Mouse (Mus musculus): Measurements from ENCODE around the gene Cx3cr1. TPM values are rescaled to one million over a fixed set of nuclear protein-coding genes. Genes with fewer than 3 reads are reported as not detected.

The Cx3cr1 gene
- polyA plus RNA-seq, 1 experiment from 2014 or later, result 9.3 TPM

- Histone ChIP-seq H3K9me3 (no peaks in the 10 kb centered on the region), H3K27me3 (replicated peaks) (no peaks in the 10 kb centered on the region), H3K9ac (no peak overlapping the region), H3K4me1 (0 out of 2 replicates have a peak, but pooled peaks cover 6% of the 10 kb centered on the region), H3K4me2 (no peak overlapping the region), H3K4me3 (no peak overlapping the region), H3K36me3 (no peaks in the 10 kb centered on the region), H3K27ac (replicated peaks) (no peak overlapping the region)
- ATAC-seq (ENCODE audit: extremely low read depth, insufficient number of reproducible peaks, low FRiP score, low TSS enrichment), result no peak
- 78% methylated on average over 9 of the region's 9 CpGs for WGBS
Observed at GRCm38 (mm10) chr9:119951388-119951787, 118.3 kb downstream of the Cx3cr1 start.

DNA sequence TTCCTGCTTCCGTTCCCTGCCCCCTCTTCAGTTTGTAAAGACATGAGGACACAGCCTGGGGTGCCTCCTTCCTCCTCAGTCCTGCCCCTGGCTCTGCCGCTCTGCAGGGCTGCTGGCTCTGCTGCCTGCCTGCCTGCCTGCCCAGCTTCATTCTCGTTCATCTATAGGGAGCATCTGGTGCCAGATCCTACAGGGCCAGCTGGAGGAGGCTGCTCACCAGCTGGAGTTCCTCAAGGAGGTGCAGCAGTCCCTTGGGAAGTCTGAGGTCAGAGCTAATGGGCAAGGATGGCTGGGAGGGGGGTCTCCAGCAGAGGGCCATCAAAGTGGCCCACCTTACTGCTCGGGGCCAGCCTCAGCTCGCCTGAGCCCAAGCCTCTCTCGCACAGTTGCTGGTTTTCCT, 119.2 kb downstream of the Cx3cr1 start:
- 41% methylated on average over 6 of the region's 6 CpGs for WGBS
- Histone ChIP-seq H3K9me3 (no peaks in the 10 kb centered on the region), H3K4me1 (0 out of 2 replicates have a peak, but pooled peaks cover 6% of the 10 kb centered on the region), H3K36me3 (no peaks in the 10 kb centered on the region), H3K4me3 (no peak overlapping the region), H3K27ac (replicated peaks) (no peak overlapping the region), H3K27me3 (replicated peaks) (no peaks in the 10 kb centered on the region), H3K9ac (no peak overlapping the region), H3K4me2 (no peak overlapping the region)
- no peak for ATAC-seq (ENCODE audit: extremely low read depth, insufficient number of reproducible peaks, low FRiP score, low TSS enrichment)

DNA sequence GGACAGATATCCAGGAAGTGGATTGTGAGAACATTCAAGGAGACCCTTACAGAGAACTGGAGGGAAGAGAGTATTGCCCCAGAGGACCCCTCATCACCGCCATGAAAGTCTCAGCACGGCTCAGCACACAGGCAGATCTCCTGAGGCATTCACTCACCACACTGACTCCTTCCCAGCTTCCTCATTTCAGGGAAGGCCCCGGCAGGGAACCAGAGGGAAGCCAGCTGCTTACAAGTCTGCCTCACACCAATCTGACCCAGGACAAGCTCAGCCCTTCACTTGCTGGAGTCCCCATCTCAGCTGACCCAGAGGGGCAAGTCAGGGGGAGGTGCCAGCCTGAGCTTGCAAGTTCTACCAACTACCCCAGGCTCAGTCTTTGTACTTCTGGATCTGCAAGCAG, 120.9 kb downstream of the Cx3cr1 start:
- 32% methylated on average over 3 of the region's 3 CpGs for WGBS
- ATAC-seq (ENCODE audit: extremely low read depth, insufficient number of reproducible peaks, low FRiP score, low TSS enrichment), result no peak
- Histone ChIP-seq H3K27ac (replicated peaks) (no peak overlapping the region), H3K4me1 (0 out of 2 replicates have a peak, but pooled peaks cover 6% of the 10 kb centered on the region), H3K4me3 (no peak overlapping the region), H3K36me3 (no peaks in the 10 kb centered on the region), H3K27me3 (replicated peaks) (no peaks in the 10 kb centered on the region), H3K4me2 (no peak overlapping the region), H3K9me3 (no peaks in the 10 kb centered on the region), H3K9ac (no peak overlapping the region)

DNA sequence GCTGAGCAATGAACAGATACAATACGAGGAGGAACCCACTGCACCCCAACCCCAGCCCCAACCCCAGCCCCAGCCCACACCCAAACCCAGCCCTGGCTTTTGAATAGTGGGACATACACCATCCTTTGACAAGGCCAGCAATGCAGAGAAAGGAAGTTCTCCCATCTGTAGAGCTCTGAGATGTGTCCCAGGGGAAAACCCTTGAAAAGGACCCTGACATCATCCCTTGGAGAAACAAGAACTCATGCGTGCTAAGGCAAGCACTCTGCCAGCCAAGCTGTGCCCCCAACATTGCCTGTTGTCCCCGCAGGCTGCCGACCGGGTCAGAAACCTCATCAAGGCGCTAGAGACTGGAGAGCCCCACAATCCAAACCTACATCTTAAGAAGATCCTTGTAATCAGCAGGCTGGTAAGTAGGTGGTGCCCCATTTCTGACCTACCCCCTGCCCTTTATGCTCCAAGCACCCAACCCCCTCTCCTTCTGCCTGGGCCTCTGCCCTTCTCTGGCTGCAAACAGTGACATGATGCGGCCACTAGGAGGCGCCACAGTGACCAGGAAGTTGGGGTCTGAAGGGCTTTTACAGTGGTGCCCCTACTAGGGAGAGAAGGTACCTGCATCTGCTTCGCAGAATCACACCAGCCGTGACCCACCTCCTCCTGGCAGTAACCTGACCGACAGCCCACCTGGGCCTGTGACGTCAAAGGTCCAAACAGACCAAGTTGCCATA, 124.3 kb downstream of the Cx3cr1 start:
- Histone ChIP-seq H3K27me3 (replicated peaks) (no peaks in the 10 kb centered on the region), H3K4me3 (no peak overlapping the region), H3K4me1 (0 out of 2 replicates have a peak, but pooled peaks cover under 1% of the 10 kb centered on the region), H3K27ac (replicated peaks) (no peak overlapping the region), H3K36me3 (no peaks in the 10 kb centered on the region), H3K9me3 (no peaks in the 10 kb centered on the region), H3K9ac (no peak overlapping the region), H3K4me2 (no peak overlapping the region)
- no peak for ATAC-seq (ENCODE audit: extremely low read depth, insufficient number of reproducible peaks, low FRiP score, low TSS enrichment)
- 71% methylated on average over 12 of the region's 12 CpGs for WGBS

DNA sequence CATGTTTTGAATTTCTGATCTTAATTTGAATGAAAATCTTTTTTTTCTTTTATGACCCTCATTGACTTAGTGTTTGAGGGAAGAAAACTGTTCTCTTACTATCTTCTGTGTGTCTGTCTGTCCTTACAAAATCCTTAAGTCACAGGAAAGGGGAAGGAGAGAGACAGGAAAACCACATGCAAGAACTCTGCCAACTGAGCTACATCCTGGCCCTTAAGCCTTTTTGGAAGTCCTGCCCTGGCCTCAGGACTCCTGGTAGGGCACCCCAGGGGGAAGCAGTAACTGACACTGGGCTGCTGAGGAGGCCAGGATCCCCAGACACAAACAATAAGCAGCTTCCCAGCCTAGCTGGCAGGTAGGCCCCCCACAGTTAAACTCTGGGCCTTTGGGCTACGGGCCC, 126.4 kb downstream of the Cx3cr1 start:
- WGBS, result 72% methylated on average over 1 of the region's 1 CpGs
- Histone ChIP-seq H3K27me3 (replicated peaks) (no peaks in the 10 kb centered on the region), H3K9me3 (no peaks in the 10 kb centered on the region), H3K4me2 (no peak overlapping the region), H3K9ac (no peak overlapping the region), H3K36me3 (no peaks in the 10 kb centered on the region), H3K4me1 (no peaks in the 10 kb centered on the region), H3K4me3 (no peak overlapping the region), H3K27ac (replicated peaks) (no peak overlapping the region)
- no peak for ATAC-seq (ENCODE audit: extremely low read depth, insufficient number of reproducible peaks, low FRiP score, low TSS enrichment)

DNA sequence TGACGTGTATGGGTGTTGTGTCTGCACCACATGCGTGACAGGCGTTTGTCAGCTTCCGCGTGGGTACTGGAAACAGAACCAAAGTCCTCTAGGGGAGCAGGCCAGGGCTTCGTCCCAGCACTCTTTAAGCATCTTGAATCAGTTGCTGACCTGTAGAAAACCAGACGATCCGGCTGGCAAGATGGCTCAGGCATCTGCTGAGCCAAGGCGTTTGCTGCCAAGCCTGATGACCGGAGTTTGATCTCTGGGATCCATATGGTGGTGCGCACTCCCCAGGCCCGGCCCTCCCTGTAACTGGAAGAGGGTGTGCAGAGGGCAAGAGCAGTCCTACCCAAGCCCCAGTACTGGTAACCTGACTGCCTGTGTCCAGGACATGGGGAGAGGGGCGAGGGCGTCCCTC, 127.8 kb downstream of the Cx3cr1 start:
- Histone ChIP-seq H3K4me2 (no peak overlapping the region), H3K4me3 (no peak overlapping the region), H3K9ac (no peak overlapping the region), H3K36me3 (no peaks in the 10 kb centered on the region), H3K27ac (replicated peaks) (no peak overlapping the region), H3K4me1 (peaks cover 7% of the 10 kb centered on the region), H3K9me3 (no peaks in the 10 kb centered on the region), H3K27me3 (replicated peaks) (no peaks in the 10 kb centered on the region)
- WGBS, result 83% methylated on average over 14 of the region's 14 CpGs
- ATAC-seq (ENCODE audit: extremely low read depth, insufficient number of reproducible peaks, low FRiP score, low TSS enrichment), result no peak

DNA sequence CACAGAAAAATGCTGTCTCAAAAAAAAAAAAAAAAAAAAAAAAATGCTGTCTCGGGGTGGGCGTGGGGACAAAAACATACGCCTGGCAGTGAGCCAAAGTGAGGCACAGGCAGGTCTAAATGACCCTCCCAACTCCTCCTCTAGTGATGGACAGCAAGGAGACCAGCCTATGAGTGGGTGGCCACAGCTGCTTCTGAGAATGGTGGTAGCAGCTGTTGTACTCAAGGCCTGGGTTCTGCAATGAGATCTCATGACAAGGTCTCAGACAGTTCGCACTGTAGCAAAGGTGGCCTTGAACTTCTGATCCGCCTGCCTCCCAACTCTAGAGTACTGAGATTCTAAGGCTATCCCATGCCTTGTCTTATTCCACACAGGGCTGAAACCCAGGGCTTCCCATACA, 128.3 kb downstream of the Cx3cr1 start:
- ATAC-seq (ENCODE audit: extremely low read depth, insufficient number of reproducible peaks, low FRiP score, low TSS enrichment), result no peak
- no peak overlapping the region for H3K4me3 ChIP-seq
- peaks cover 12% of the 10 kb centered on the region for H3K4me1 ChIP-seq
- H3K27ac ChIP-seq (replicated peaks), result no peak overlapping the region
- WGBS, result 77% methylated on average over 5 of the region's 5 CpGs
- no peak overlapping the region for H3K4me2 ChIP-seq
- no peaks in the 10 kb centered on the region for H3K9me3 ChIP-seq
- H3K27me3 ChIP-seq (replicated peaks), result no peaks in the 10 kb centered on the region
- H3K36me3 ChIP-seq, result no peaks in the 10 kb centered on the region
- H3K9ac ChIP-seq, result no peak overlapping the region

GRCm38 (mm10) chr9:119939646-119940045, 130.0 kb downstream of the Cx3cr1 start:
- H3K9ac ChIP-seq, result no peak overlapping the region

GRCm38 (mm10) chr9:119938496-119938895, 131.2 kb downstream of the Cx3cr1 start:
- Histone ChIP-seq H3K27ac (replicated peaks) (no peak overlapping the region), H3K27me3 (replicated peaks) (no peaks in the 10 kb centered on the region), H3K4me1 (peaks cover 16% of the 10 kb centered on the region), H3K9ac (no peak overlapping the region), H3K36me3 (peaks cover 6% of the 10 kb centered on the region), H3K9me3 (no peaks in the 10 kb centered on the region), H3K4me2 (no peak overlapping the region), H3K4me3 (no peak overlapping the region)
- no peak for ATAC-seq (ENCODE audit: extremely low read depth, insufficient number of reproducible peaks, low FRiP score, low TSS enrichment)
- 74% methylated on average over 4 of the region's 4 CpGs for WGBS

More at GRCm38 (mm10) chr9:119939646-119940045, 130.0 kb downstream of the Cx3cr1 start:
- H3K9me3 ChIP-seq, result no peaks in the 10 kb centered on the region
- H3K4me1 ChIP-seq, result peaks cover 16% of the 10 kb centered on the region
- no peaks in the 10 kb centered on the region for H3K27me3 ChIP-seq (replicated peaks)
- H3K36me3 ChIP-seq, result peaks cover 6% of the 10 kb centered on the region
- WGBS, result 76% methylated on average over 10 of the region's 10 CpGs
- no peak overlapping the region for H3K27ac ChIP-seq (replicated peaks)
- H3K4me2 ChIP-seq, result no peak overlapping the region
- no peak overlapping the region for H3K4me3 ChIP-seq
- no peak for ATAC-seq (ENCODE audit: extremely low read depth, insufficient number of reproducible peaks, low FRiP score, low TSS enrichment)

- H3K4me1 ChIP-seq, result peaks cover 16% of the 10 kb centered on the region
- no peaks in the 10 kb centered on the region for H3K9me3 ChIP-seq
- peak within 1 kb of the TSS; percentile 92 for H3K4me2 ChIP-seq
- peak within 1 kb of the TSS; percentile 89 for H3K4me3 ChIP-seq
- ATAC-seq (ENCODE audit: extremely low read depth, insufficient number of reproducible peaks, low FRiP score, low TSS enrichment), result peak; percentile 93
- H3K9ac ChIP-seq, result peak within 1 kb of the TSS; percentile 95
- no peaks in the 10 kb centered on the region for H3K27me3 ChIP-seq (replicated peaks)
- peak within 1 kb of the TSS; percentile 81 for H3K27ac ChIP-seq (replicated peaks)
- H3K36me3 ChIP-seq, result peaks cover 15% of the 10 kb centered on the region
- WGBS, result under 1% methylated on average over 40 of the region's 40 CpGs
Observed at GRCm38 (mm10) chr9:119937005-119937773, 132.5 kb downstream of the Cx3cr1 start, which contains the start of the genes Gorasp1 and Ttc21a. Gene Gorasp1, minus strand, starts transcription at chr9:119937565. Gene Ttc21a, plus strand, starts transcription at chr9:119937606.

DNA sequence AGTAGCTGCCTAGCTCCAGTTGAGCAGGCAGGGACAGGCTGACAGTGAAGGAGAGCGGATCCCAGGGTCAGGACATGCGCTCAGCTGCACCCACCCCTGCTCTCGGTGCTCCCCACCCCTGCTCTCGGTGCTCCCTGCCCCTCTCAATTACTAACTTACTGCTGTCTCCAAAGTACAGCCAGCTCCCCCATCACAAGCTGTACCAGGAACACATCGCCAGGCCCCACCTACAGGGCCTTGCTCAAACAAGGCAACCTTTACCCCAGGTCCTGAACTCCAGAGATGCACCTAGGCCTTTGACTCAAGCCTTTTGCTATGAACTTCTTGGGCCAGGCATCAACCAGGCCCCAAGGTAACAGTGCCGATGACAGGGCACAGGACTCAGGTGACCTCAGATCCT, 136.0 kb downstream of the Cx3cr1 start:
- H3K36me3 ChIP-seq, result peaks cover 50% of the 10 kb centered on the region
- peaks cover 16% of the 10 kb centered on the region for H3K4me1 ChIP-seq
- no peak overlapping the region for H3K9ac ChIP-seq
- H3K4me2 ChIP-seq, result no peak overlapping the region
- H3K27me3 ChIP-seq (replicated peaks), result no peaks in the 10 kb centered on the region
- no peak overlapping the region for H3K27ac ChIP-seq (replicated peaks)
- H3K9me3 ChIP-seq, result no peaks in the 10 kb centered on the region
- H3K4me3 ChIP-seq, result no peak overlapping the region
- WGBS, result 93% methylated on average over 6 of the region's 6 CpGs
- no peak for ATAC-seq (ENCODE audit: extremely low read depth, insufficient number of reproducible peaks, low FRiP score, low TSS enrichment)

Measured in heart, embryonic 13.5 days (tissue).